Comparison of ENCODE assay signal across 17 mouse cellular contexts in genomic region chr3:36821037-36821436, GRCm38 (mm10).
"Had no signal": no experiment of that assay in that cellular context is flagged by ENCODE, and none has a peak within 500 bp of the region (broad histone marks: within the 10 kb centered on the region; RNA-seq: fewer than 3 reads in every experiment).

No protein-coding gene starts in this region.

- H3K4me1 ChIP-seq: neural tube, embryonic 12.5 days; neural tube, embryonic 13.5 days; neural tube, embryonic 15.5 days; stomach, embryonic 15.5 days had no signal

- H3K27ac ChIP-seq: neural tube, embryonic 12.5 days; neural tube, embryonic 13.5 days; neural tube, embryonic 15.5 days; stomach, embryonic 15.5 days; stomach, postnatal 0 days had no signal

- H3K36me3 ChIP-seq: neural tube, embryonic 12.5 days; neural tube, embryonic 13.5 days; neural tube, embryonic 15.5 days; stomach, embryonic 15.5 days had no signal

- DNase-seq: retina, postnatal 1 day; right cerebral cortex, adult 18-20 months; right cerebral cortex, postnatal 14 days; right cerebral cortex, postnatal 25 days; right cerebral cortex, postnatal 4 days; spleen, adult 18-20 months; thymus, adult 18-20 months; thymus, adult 2 months; thymus, postnatal 14 days; thymus, postnatal 25 days; thymus, postnatal 36 days; thymus, postnatal 4 days had no signal

- H3K9me3 ChIP-seq: neural tube, embryonic 12.5 days; neural tube, embryonic 13.5 days; neural tube, embryonic 15.5 days; stomach, embryonic 15.5 days had no signal

- H3K4me3 ChIP-seq: neural tube, embryonic 12.5 days; neural tube, embryonic 13.5 days; neural tube, embryonic 15.5 days; stomach, embryonic 15.5 days had no signal

- H3K27me3 ChIP-seq: neural tube, embryonic 12.5 days; neural tube, embryonic 13.5 days; neural tube, embryonic 15.5 days; stomach, embryonic 15.5 days had no signal
